Mouse (Mus musculus) liver, embryonic 11.5 days (tissue): ENCODE measurements around the gene Fam83f. TPM values are rescaled to one million over a fixed set of nuclear protein-coding genes. Genes with fewer than 3 reads are reported as not detected.

Experiments
- ATAC-seq: fragments of 200-750 bp; cut with Nextera tagmentation; replicated peaks from 2 replicates; pipeline ENCODE4 v1.8.0; 2017; ENCODE audit warnings: moderate number of reproducible peaks, mild to moderate bottlenecking, moderate TSS enrichment, moderate library complexity; ENCODE audit not compliant: low FRiP score
- DNase-seq: peaks from one replicate; pipeline ENCODE4 v3.0.0-alpha.2; 2017; ENCODE audit warnings: low spot score
- H3K27ac ChIP-seq: fragments of 300-500 bp; sonication (generic); 2 replicates; pipeline ENCODE4 v1.5.1; 2014; ENCODE audit warnings: mild to moderate bottlenecking, low read depth, low read length, control low read depth
- H3K27me3 ChIP-seq: fragments of 300-500 bp; sonication (generic); replicated peaks from 2 replicates; pipeline ENCODE4 v1.6.1; 2014; ENCODE audit warnings: low read length, mixed read lengths; ENCODE audit not compliant: control insufficient read depth, insufficient read depth
- H3K36me3 ChIP-seq: fragments of 300-500 bp; sonication (generic); 2 replicates; pipeline ENCODE4 v1.6.1; 2014; ENCODE audit warnings: mild to moderate bottlenecking, low read length, moderate library complexity, mixed read lengths; ENCODE audit not compliant: control insufficient read depth, insufficient read depth
- H3K4me1 ChIP-seq: fragments of 300-500 bp; sonication (generic); replicated peaks from 2 replicates; pipeline ENCODE4 v1.6.1; 2014; ENCODE audit warnings: low read length, mixed read lengths; ENCODE audit not compliant: control insufficient read depth, insufficient read depth
- H3K4me2 ChIP-seq: fragments of 300-500 bp; sonication (generic); 2 replicates; pipeline ENCODE4 v1.6.1; 2014; ENCODE audit warnings: mild to moderate bottlenecking, control low read depth, moderate library complexity
- H3K4me3 ChIP-seq: fragments of 300-500 bp; sonication (generic); 2 replicates; pipeline ENCODE4 v1.5.1; 2014; ENCODE audit warnings: low read depth, low read length, control low read depth
- H3K9ac ChIP-seq: fragments of 300-500 bp; sonication (generic); 2 replicates; pipeline ENCODE4 v1.6.1; 2014; ENCODE audit warnings: low read depth, low read length, control low read depth
- H3K9me3 ChIP-seq: fragments of 300-500 bp; sonication (generic); 2 replicates; pipeline ENCODE4 v1.6.1; 2016; ENCODE audit warnings: low read length, inconsistent platforms, mixed read lengths; ENCODE audit not compliant: control insufficient read depth
- WGBS: fragments of 180-500 bp; shearing (Covaris S2); extraction: QIAGEN DNeasy Blood & Tissue Kit; methylation state at CpG from one replicate; pipeline ENCODE4 v1.1.7; 2014; 5-methylcytosine and 5-hydroxymethylcytosine counted together
- polyA plus RNA-seq: library from polyadenylated mRNA; unstranded; fragments of >200 nt; fragmentation: Nextera tagmentation; extraction: Ambion mirVana; gene quantifications from 2 replicates; pipeline ENCODE4 v1.2.1, GENCODE M21; 2014

Gene Fam83f
- polyA plus RNA-seq, 1 experiment from 2014 or later: 0.34 TPM

GRCm38 (mm10) chr15:80650412-80650811 lies 21.2 kb upstream of the Fam83f start:
- Histone ChIP-seq H3K27me3 (peaks cover 5% of the 10 kb centered on the region; the same call in 1 of the 2 replicates), H3K4me2 (no peak overlapping the region), H3K9ac (no peak overlapping the region), H3K4me3 (no peak overlapping the region), H3K27ac (no peak overlapping the region), H3K36me3 (no peaks in the 10 kb centered on the region), H3K4me1 (no peaks in the 10 kb centered on the region; the same call in 1 of the 2 replicates), H3K9me3 (no peaks in the 10 kb centered on the region)
- WGBS: 70% methylated on average over 2 of the region's 2 CpGs
- DNase-seq: no peak
- ATAC-seq: no peak

- Histone ChIP-seq H3K9me3 (no peaks in the 10 kb centered on the region), H3K9ac (no peak overlapping the region), H3K4me1 (no peaks in the 10 kb centered on the region), H3K27ac (no peak overlapping the region), H3K4me2 (no peak overlapping the region), H3K36me3 (no peaks in the 10 kb centered on the region), H3K4me3 (no peak overlapping the region), H3K27me3 (peaks cover 5% of the 10 kb centered on the region)
- WGBS: 61% methylated on average over 8 of the region's 8 CpGs
- DNase-seq (no peak), ATAC-seq (no peak)
These were observed 17.8 kb upstream of the Fam83f start for GRCm38 (mm10) chr15:80653865-80654264.

- no peak overlapping the region for H3K27ac ChIP-seq
- H3K27me3 ChIP-seq: peaks cover 3% of the 10 kb centered on the region
- no peak for DNase-seq
- 67% methylated on average over 6 of the region's 6 CpGs for WGBS
- H3K9me3 ChIP-seq: no peaks in the 10 kb centered on the region
- no peaks in the 10 kb centered on the region for H3K36me3 ChIP-seq
- no peak for ATAC-seq
- H3K4me2 ChIP-seq: no peak overlapping the region
- H3K9ac ChIP-seq: no peak overlapping the region
- no peaks in the 10 kb centered on the region for H3K4me1 ChIP-seq
- H3K4me3 ChIP-seq: no peak overlapping the region
These were observed 12.7 kb upstream of the Fam83f start for GRCm38 (mm10) chr15:80658815-80659471.

DNA sequence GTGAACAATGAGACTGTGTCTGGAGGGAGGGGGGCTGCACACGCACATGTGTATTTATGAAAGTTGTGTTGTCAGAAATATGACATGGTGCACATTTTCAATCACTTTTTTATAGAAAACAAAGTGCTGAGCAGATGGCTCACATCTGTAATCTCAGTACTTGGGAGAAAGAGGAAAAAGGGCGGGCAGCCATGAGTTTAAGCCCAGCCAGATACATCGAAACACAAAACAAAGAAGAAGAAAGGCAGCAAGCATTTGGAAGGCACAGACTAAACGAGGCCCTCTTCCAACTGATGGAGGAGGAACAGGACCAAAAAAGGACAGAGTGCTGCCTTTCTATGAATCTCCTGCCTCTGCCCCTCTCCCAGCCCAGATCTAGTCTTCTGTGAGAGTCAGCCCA lies 10.7 kb upstream of the Fam83f start:
- no peaks in the 10 kb centered on the region for H3K4me1 ChIP-seq
- H3K27ac ChIP-seq: no peak overlapping the region
- WGBS: 52% methylated on average over 4 of the region's 4 CpGs
- no peaks in the 10 kb centered on the region for H3K36me3 ChIP-seq
- no peak overlapping the region for H3K4me3 ChIP-seq
- H3K9ac ChIP-seq: no peak overlapping the region
- DNase-seq: no peak
- peaks cover 3% of the 10 kb centered on the region for H3K27me3 ChIP-seq
- H3K4me2 ChIP-seq: no peak overlapping the region
- H3K9me3 ChIP-seq: no peaks in the 10 kb centered on the region
- ATAC-seq: no peak

GRCm38 (mm10) chr15:80664444-80664843 lies 7.2 kb upstream of the Fam83f start:
- ATAC-seq (no peak), DNase-seq (no peak)
- 68% methylated on average over 4 of the region's 4 CpGs for WGBS
- Histone ChIP-seq H3K9ac (no peak overlapping the region), H3K9me3 (no peaks in the 10 kb centered on the region), H3K4me2 (no peak overlapping the region), H3K27ac (no peak overlapping the region), H3K4me3 (no peak overlapping the region), H3K36me3 (no peaks in the 10 kb centered on the region), H3K4me1 (no peaks in the 10 kb centered on the region), H3K27me3 (peaks cover 3% of the 10 kb centered on the region)

DNA sequence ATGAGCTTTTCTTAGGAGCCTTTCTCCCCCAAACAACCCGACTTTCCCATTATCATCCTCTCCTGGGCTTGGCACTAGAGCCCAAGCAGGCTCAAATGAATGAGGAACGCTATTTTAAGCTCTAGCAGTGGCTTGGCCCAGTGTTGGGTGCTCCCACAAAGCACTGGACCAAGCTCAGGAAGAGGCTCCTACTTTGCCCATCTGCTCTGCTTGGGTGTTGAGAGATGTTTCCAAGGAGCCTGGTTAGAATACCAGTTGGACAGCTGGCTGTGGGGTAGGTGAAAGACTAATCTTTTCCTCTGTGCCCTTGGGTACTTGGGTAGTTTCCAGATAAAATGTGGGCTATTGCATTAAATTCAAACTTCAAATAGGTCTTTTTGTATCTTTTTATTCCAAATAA lies 1.2 kb downstream of the Fam83f start:
- Histone ChIP-seq H3K9ac (no peak overlapping the region), H3K27me3 (peaks cover 38% of the 10 kb centered on the region), H3K36me3 (no peaks in the 10 kb centered on the region), H3K4me2 (no peak overlapping the region), H3K9me3 (no peaks in the 10 kb centered on the region), H3K4me1 (peaks cover 10% of the 10 kb centered on the region), H3K4me3 (no peak overlapping the region), H3K27ac (no peak overlapping the region)
- ATAC-seq (no peak), DNase-seq (no peak)
- 64% methylated on average over 2 of the region's 2 CpGs for WGBS

DNA sequence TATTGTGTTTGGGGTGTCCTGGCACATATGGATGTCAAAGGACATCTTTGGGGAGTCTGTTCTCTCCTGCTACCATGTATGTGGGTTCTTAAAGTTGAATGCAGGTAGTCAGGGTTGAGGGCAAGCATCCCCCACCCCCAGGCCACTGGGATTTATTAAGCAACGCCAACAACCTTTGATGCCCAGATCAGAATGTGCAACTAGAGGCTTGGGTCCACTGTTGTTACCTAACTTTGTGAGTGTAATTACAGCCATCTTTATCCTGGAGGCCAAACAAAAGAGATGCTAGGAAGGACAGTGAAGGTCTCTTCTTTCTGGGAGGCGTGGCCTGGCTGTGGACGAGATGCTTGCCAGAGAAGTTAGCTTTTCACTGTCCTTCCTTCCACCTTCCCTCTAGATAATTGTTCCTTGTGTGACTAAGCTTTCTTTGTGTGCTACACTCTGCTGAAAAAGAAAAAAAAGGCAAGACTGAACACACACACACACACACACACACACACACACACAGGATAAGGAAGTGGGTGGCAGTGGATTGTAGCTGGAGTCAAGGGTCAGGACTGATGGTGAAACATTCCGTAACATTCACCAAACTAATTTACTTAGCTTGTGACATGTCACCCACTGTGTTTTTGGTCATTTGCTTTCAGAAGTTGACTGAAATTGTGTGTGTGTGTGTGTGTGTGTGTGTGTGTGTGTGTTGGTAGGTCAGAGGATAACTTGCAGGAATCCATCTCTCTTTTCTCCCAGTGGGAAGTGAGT lies 1.9 kb downstream of the Fam83f start:
- Histone ChIP-seq H3K4me3 (no peak overlapping the region), H3K4me2 (no peak overlapping the region), H3K36me3 (no peaks in the 10 kb centered on the region), H3K4me1 (peaks cover 10% of the 10 kb centered on the region), H3K27me3 (peaks cover 38% of the 10 kb centered on the region), H3K9ac (no peak overlapping the region), H3K9me3 (no peaks in the 10 kb centered on the region), H3K27ac (no peak overlapping the region)
- no peak for DNase-seq
- WGBS: 67% methylated on average over 4 of the region's 4 CpGs
- ATAC-seq: no peak

DNA sequence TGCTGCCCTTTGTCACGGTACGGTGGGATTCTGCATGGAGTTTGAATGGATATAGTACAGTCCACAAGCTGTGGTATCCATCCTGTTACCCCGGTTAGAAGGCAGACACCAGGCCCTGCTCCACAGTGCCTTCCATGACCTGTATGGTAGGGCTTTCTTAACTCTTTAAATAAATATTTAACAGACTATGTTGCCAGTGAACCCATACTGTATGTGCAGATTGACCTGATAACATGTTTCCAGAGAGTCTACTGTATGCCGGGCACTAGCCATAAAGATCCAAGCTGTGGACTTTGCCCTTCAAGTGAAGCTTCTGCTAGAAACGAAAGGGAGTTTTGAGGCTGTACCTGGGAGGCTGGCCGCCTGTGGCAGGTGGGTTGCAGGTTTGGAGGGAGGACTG lies 3.1 kb downstream of the Fam83f start:
- DNase-seq (no peak), ATAC-seq (no peak)
- Histone ChIP-seq H3K4me3 (no peak overlapping the region), H3K27ac (no peak overlapping the region), H3K4me1 (peaks cover 10% of the 10 kb centered on the region), H3K9ac (no peak overlapping the region), H3K27me3 (peaks cover 36% of the 10 kb centered on the region), H3K4me2 (no peak overlapping the region), H3K36me3 (no peaks in the 10 kb centered on the region), H3K9me3 (no peaks in the 10 kb centered on the region)
- WGBS: 68% methylated on average over 6 of the region's 6 CpGs
